Mouse (Mus musculus) megakaryocyte, embryonic 14.5 days (primary cell): Measurements from ENCODE around the gene Vav1. TPM values are rescaled to one million over a fixed set of nuclear protein-coding genes. Genes with fewer than 3 reads are reported as not detected.
A peak's percentile ranks its signal among the peaks of the same experiment; 100 is the strongest.
"Not testable (repeated sequence)": the region's sequence is repeated elsewhere in the genome, so short reads cannot be mapped to it uniquely, and the experiment has no call there.

Experiments
- H3K27me3 ChIP-seq: replicated peaks from 2 replicates; pipeline ENCODE3; 2012; ENCODE audit warnings: inconsistent platforms
- H3K36me3 ChIP-seq: replicated peaks from 2 replicates; pipeline ENCODE3; 2012; ENCODE audit warnings: low read length, inconsistent platforms, mixed read lengths
- H3K4me1 ChIP-seq: 2 replicates; pipeline ENCODE4 v1.6.1; 2012; ENCODE audit warnings: inconsistent platforms
- H3K4me3 ChIP-seq: replicated peaks from 2 replicates; pipeline ENCODE3; 2012; ENCODE audit warnings: moderate library complexity, mild to moderate bottlenecking, inconsistent platforms
- H3K9me3 ChIP-seq: 2 replicates; pipeline ENCODE4 v1.6.1; 2012; ENCODE audit warnings: inconsistent platforms
- FLI1 ChIP-seq: IDR thresholded peaks from 2 replicates; pipeline ENCODE4 v1.6.1; 2012; ENCODE audit warnings: low read length, inconsistent platforms, mixed read lengths
- GATA1 ChIP-seq: IDR thresholded peaks from 3 replicates; pipeline ENCODE4 v1.6.1; 2012; ENCODE audit warnings: mixed read lengths, low read length, inconsistent platforms, borderline replicate concordance
- polyA plus RNA-seq: library from polyadenylated mRNA; stranded (reverse); fragments of >175 nt; gene quantifications from 2 replicates; pipeline ENCODE4 v1.2.3, GENCODE M21; 2012; ENCODE audit warnings: low replicate concordance; ENCODE audit not compliant: insufficient read depth

The Vav1 gene
- polyA plus RNA-seq, 1 experiment: 164 TPM

GRCm38 (mm10) chr17:57334001-57334760 is 55.3 kb downstream of the Vav1 start:
- no peaks in the 10 kb centered on the region for H3K9me3 ChIP-seq
- H3K36me3 ChIP-seq: peaks cover 18% of the 10 kb centered on the region
- H3K4me3 ChIP-seq: peak overlapping the region; percentile 54
- H3K27me3 ChIP-seq: peaks cover 5% of the 10 kb centered on the region
- peaks cover 85% of the 10 kb centered on the region for H3K4me1 ChIP-seq
- TF ChIP-seq GATA1: no peak
- no peak for TF ChIP-seq FLI1

GRCm38 (mm10) chr17:57334761-57335150 is 55.9 kb downstream of the Vav1 start:
- Histone ChIP-seq H3K4me3 (peak overlapping the region; percentile 77), H3K9me3 (no peaks in the 10 kb centered on the region)
- TF ChIP-seq FLI1 (no peak), GATA1 (no peak)

GRCm38 (mm10) chr17:57335194-57335593 is 56.3 kb downstream of the Vav1 start:
- H3K36me3 ChIP-seq, H3K4me3 ChIP-seq, H3K9me3 ChIP-seq, H3K27me3 ChIP-seq: not testable (repeated sequence)
- H3K4me1 ChIP-seq: peaks cover 79% of the 10 kb centered on the region

More at GRCm38 (mm10) chr17:57334761-57335150, 55.9 kb downstream of the Vav1 start:
- peaks cover 84% of the 10 kb centered on the region for H3K4me1 ChIP-seq
- H3K36me3 ChIP-seq: peaks cover 12% of the 10 kb centered on the region
- H3K27me3 ChIP-seq: peaks cover 5% of the 10 kb centered on the region

- H3K4me3 ChIP-seq: peak overlapping the region; percentile 84
- peaks cover 5% of the 10 kb centered on the region for H3K27me3 ChIP-seq
- peaks cover 80% of the 10 kb centered on the region for H3K4me1 ChIP-seq
- TF ChIP-seq GATA1: no peak
- TF ChIP-seq FLI1: no peak
- no peaks in the 10 kb centered on the region for H3K9me3 ChIP-seq
- peaks cover 6% of the 10 kb centered on the region for H3K36me3 ChIP-seq
Measured at GRCm38 (mm10) chr17:57335673-57336303, 56.9 kb downstream of the Vav1 start.

- Histone ChIP-seq H3K4me3 (no peak overlapping the region), H3K27me3 (peaks cover 5% of the 10 kb centered on the region), H3K9me3 (peaks cover 15% of the 10 kb centered on the region), H3K4me1 (peaks cover 59% of the 10 kb centered on the region), H3K36me3 (peaks cover 3% of the 10 kb centered on the region)
- no peak for TF ChIP-seq GATA1
Measured at GRCm38 (mm10) chr17:57337996-57338395, 59.1 kb downstream of the Vav1 start.

- Histone ChIP-seq H3K9me3 (peaks cover 19% of the 10 kb centered on the region), H3K4me3 (no peak overlapping the region), H3K4me1 (peaks cover 55% of the 10 kb centered on the region), H3K27me3 (peaks cover 5% of the 10 kb centered on the region), H3K36me3 (peaks cover 6% of the 10 kb centered on the region)
- TF ChIP-seq FLI1 (no peak), GATA1 (no peak)
Measured at GRCm38 (mm10) chr17:57339298-57339697, 60.4 kb downstream of the Vav1 start.

GRCm38 (mm10) chr17:57341568-57341967 is 62.7 kb downstream of the Vav1 start:
- no peak overlapping the region for H3K4me3 ChIP-seq
- H3K9me3 ChIP-seq: peaks cover 19% of the 10 kb centered on the region
- H3K27me3 ChIP-seq: peaks cover 6% of the 10 kb centered on the region
- peaks cover 6% of the 10 kb centered on the region for H3K36me3 ChIP-seq
- no peak for TF ChIP-seq GATA1
- H3K4me1 ChIP-seq: peaks cover 41% of the 10 kb centered on the region

- H3K4me1 ChIP-seq: peaks cover 36% of the 10 kb centered on the region
- peak overlapping the region; percentile 51 for H3K4me3 ChIP-seq
- no peak for TF ChIP-seq GATA1
- no peak for TF ChIP-seq FLI1
- peaks cover 2% of the 10 kb centered on the region for H3K27me3 ChIP-seq
- peaks cover 19% of the 10 kb centered on the region for H3K9me3 ChIP-seq
- peaks cover 6% of the 10 kb centered on the region for H3K36me3 ChIP-seq
Measured at GRCm38 (mm10) chr17:57344029-57344707, 65.3 kb downstream of the Vav1 start.

GRCm38 (mm10) chr17:57347017-57347416 is 68.1 kb downstream of the Vav1 start:
- Histone ChIP-seq H3K4me1 (peaks cover 27% of the 10 kb centered on the region), H3K36me3 (peaks cover 6% of the 10 kb centered on the region), H3K4me3 (no peak overlapping the region), H3K27me3 (peaks cover 11% of the 10 kb centered on the region), H3K9me3 (peaks cover 11% of the 10 kb centered on the region)
- TF ChIP-seq FLI1 (no peak), GATA1 (no peak)

- peaks cover 15% of the 10 kb centered on the region for H3K27me3 ChIP-seq
- no peak for TF ChIP-seq FLI1
- TF ChIP-seq GATA1: no peak
- H3K36me3 ChIP-seq: peaks cover 3% of the 10 kb centered on the region
- H3K4me1 ChIP-seq: peaks cover 27% of the 10 kb centered on the region
- H3K4me3 ChIP-seq: no peak overlapping the region
- peaks cover 5% of the 10 kb centered on the region for H3K9me3 ChIP-seq
Measured at GRCm38 (mm10) chr17:57347781-57348180, 68.9 kb downstream of the Vav1 start.
